Mouse (Mus musculus) small intestine, adult 2 months (tissue): ENCODE measurements around the gene Uaca. TPM values are rescaled to one million over a fixed set of nuclear protein-coding genes. Genes with fewer than 3 reads are reported as not detected.
A peak's percentile ranks its signal among the peaks of the same experiment; 100 is the strongest.
"Not testable (repeated sequence)": the region's sequence is repeated elsewhere in the genome, so short reads cannot be mapped to it uniquely, and the experiment has no call there.

ENCODE experiments used
- H3K27ac ChIP-seq: fragments of 200-500 bp; 2 replicates; pipeline ENCODE4 v1.5.1; 2012; ENCODE audit warnings: low read depth, low read length, control low read depth, inconsistent platforms; ENCODE audit not compliant: insufficient read depth
- H3K27me3 ChIP-seq: fragments of 200-500 bp; 2 replicates; pipeline ENCODE4 v1.6.1; 2012; ENCODE audit warnings: mild to moderate bottlenecking, moderate library complexity, low read length, inconsistent platforms; ENCODE audit not compliant: control insufficient read depth, insufficient read depth
- H3K36me3 ChIP-seq: fragments of 200-500 bp; 2 replicates; pipeline ENCODE4 v1.6.1; 2012; ENCODE audit warnings: mild to moderate bottlenecking, low read length, control low read depth, inconsistent platforms; ENCODE audit not compliant: control insufficient read depth, insufficient read depth
- H3K4me1 ChIP-seq: fragments of 200-500 bp; 2 replicates; pipeline ENCODE4 v1.6.1; 2012; ENCODE audit warnings: low read length, inconsistent platforms, mixed read lengths; ENCODE audit not compliant: control insufficient read depth, insufficient read depth, insufficient read length
- H3K4me3 ChIP-seq: fragments of 200-500 bp; 2 replicates; pipeline ENCODE4 v1.5.1; 2012; ENCODE audit warnings: low read depth, mild to moderate bottlenecking, control low read depth, inconsistent platforms, low read length, moderate library complexity
- CTCF ChIP-seq: fragments of 200-500 bp; IDR thresholded peaks from 2 replicates; pipeline ENCODE4 v1.5.1; 2012; ENCODE audit warnings: low read depth, mild to moderate bottlenecking, control low read depth, inconsistent platforms, low read length, moderate library complexity, mixed read lengths; ENCODE audit not compliant: insufficient replicate concordance, insufficient read length; ENCODE audit errors: extremely low read depth
- POLR2A ChIP-seq: fragments of 200-500 bp; IDR thresholded peaks from 2 replicates; pipeline ENCODE4 v1.6.1; 2012; ENCODE audit warnings: low read depth, mild to moderate bottlenecking, control low read depth, inconsistent platforms, low read length, moderate library complexity
- whole genome bisulfite sequencing: fragments of 180-500 bp; shearing (Covaris S2); methylation state at CpG from one replicate; pipeline ENCODE4 v1.1.7; 2018; 5-methylcytosine and 5-hydroxymethylcytosine counted together
- polyA plus RNA-seq: library from polyadenylated mRNA; depleted of rRNA; stranded (reverse); fragments of >200 nt; gene quantifications from 2 replicates; pipeline ENCODE4 v1.2.3, GENCODE M21; 2012

Uaca gene
- polyA plus RNA-seq, 1 experiment, result 23.3 TPM

DNA sequence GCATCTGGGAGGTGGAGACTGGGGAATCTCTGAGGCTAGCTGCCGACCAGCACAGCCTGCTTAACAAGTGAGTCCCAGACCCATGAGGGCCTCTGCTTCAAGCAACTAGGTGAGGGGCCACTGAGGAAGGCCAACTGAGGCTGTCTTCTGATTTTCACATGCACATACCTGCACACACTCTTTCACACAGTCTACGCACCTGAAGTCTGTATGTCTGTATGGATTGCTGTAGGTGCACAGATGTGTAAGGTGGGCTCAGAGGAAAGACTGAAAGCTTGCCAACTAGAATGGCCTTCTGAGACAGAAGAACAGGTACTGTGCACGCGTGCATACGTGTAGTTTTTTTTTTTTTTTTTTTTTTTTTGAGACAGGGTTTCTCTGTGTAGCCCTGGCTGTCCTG, 8.0 kb downstream of the Uaca start:
- WGBS, result 79% methylated on average over 5 of the region's 5 CpGs
- no peak for TF ChIP-seq CTCF
- TF ChIP-seq POLR2A, result no peak
- Histone ChIP-seq H3K27me3 (no peaks in the 10 kb centered on the region), H3K27ac (no peak overlapping the region), H3K4me3 (no peak overlapping the region), H3K36me3 (no peaks in the 10 kb centered on the region), H3K4me1 (peaks cover 23% of the 10 kb centered on the region)

DNA sequence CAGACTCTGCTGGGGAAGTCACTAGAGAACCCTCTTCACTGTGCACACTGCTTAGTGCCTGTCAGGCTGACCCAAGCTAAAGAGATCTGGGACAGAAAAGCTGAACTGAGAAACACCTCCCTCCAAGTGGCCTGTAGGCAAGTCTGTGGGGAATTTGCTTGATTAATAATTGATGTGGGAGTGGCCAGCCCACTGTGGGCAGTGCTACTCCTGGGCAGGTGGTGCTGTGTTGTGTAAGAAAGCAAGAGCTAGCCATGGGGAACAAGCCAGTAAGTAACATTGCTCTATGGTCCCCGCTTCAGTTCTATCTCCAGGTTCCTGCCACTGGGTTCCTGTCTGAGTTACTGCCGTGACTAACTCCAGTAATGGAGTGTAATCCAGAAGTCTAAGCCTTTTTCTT, 11.7 kb downstream of the Uaca start:
- no peak for TF ChIP-seq POLR2A
- TF ChIP-seq CTCF, result no peak
- no peaks in the 10 kb centered on the region for H3K36me3 ChIP-seq
- peaks cover 17% of the 10 kb centered on the region for H3K4me1 ChIP-seq
- H3K27ac ChIP-seq, result 0 out of 2 replicates have a peak overlapping the region, but pooled peaks have one; percentile 31
- 71% methylated on average over 2 of the region's 2 CpGs for WGBS
- H3K27me3 ChIP-seq, result no peaks in the 10 kb centered on the region
- no peak overlapping the region for H3K4me3 ChIP-seq

DNA sequence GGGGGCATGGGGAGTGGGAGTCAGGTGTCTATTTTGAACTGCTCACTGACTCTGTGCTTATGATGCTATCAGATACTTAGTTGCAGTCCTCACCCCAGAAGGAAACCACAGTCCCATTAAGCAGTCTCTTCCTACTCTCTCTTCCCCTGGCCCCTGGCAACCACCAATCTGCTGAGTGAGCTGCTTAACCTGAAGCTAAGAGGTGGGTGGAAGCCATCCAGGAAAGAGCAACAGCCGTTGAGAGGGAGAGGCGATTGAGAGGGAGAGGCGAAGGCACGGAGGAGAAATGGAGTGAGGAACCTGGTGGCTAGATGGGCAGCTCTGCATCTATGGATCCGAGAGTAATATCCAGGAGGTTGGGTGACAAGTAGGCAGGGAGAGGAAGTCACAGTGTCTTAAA, 13.7 kb downstream of the Uaca start:
- Histone ChIP-seq H3K36me3 (no peaks in the 10 kb centered on the region), H3K4me1 (peaks cover 14% of the 10 kb centered on the region; the same call in 1 of the 2 replicates), H3K4me3 (no peak overlapping the region), H3K27ac (no peak overlapping the region), H3K27me3 (no peaks in the 10 kb centered on the region)
- TF ChIP-seq CTCF, result no peak
- TF ChIP-seq POLR2A, result no peak
- 57% methylated on average over 5 of the region's 5 CpGs for WGBS

DNA sequence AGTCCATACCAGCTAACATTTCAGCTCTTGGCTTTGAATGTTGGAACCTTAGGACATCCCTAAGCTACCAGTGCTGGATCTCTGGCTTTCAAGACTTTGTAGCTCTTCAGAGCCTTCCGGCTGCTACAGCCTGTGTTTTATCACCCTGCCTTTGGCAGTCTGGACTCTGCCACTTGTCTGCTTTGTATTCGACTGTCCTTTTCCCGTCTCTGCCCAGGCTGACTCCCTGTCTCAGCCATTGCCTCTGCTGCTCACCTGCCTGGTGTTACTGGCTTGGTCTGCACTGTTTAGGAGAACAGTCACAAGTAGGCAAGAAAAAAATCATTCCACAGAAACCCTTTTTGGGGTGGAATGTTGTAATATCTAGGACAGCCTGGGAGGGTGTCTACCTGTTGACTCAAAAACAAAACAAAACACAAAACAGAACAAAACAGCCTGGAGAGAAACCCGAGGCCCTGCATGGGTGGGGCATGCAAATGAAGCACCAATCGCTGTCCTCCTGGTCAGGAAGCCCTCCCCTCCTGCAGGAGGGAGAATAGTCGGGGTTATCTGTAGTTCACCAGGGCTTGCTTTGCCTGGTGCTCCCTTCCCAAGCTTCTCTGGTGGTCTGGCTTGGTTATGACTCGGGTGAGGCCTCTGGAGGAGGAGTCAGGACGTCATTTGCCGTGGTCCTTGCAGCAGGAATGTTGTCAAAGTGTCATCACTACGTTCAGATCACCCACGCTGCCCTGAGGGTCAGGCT, 19.0 kb downstream of the Uaca start:
- TF ChIP-seq CTCF, result no peak
- peak; percentile 31; the same call in 1 of the 2 replicates for TF ChIP-seq POLR2A
- Histone ChIP-seq H3K27ac (peak overlapping the region; percentile 91), H3K4me3 (peak overlapping the region; percentile 63), H3K4me1 (peaks cover 15% of the 10 kb centered on the region; the same call in 1 of the 2 replicates), H3K27me3 (no peaks in the 10 kb centered on the region), H3K36me3 (no peaks in the 10 kb centered on the region)
- WGBS, result 4% methylated on average over 11 of the region's 11 CpGs

DNA sequence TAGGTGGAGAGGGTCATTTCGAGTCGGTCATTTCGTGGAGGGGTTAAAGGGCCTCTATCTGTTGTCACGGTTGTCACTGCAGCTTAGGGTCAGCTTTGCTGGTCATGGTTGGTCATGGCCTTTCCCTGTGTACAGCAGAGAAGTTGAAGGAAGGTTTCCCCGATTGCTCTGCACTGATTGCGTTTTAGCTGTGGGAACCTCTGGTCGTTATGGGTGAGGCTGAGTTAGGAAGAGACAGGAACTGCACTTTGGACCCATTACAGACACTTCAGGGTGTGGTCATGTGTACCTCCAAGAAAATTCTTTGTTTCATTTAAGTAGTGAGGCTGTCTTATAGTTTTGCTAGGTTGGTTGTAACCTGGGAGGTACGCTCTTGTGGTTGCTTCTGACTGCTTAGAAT, 21.2 kb downstream of the Uaca start:
- H3K4me1 ChIP-seq, result peaks cover 16% of the 10 kb centered on the region; the same call in 1 of the 2 replicates
- TF ChIP-seq POLR2A, result 0 out of 2 replicates have a peak, but pooled peaks have one; percentile 20
- no peak for TF ChIP-seq CTCF
- no peaks in the 10 kb centered on the region for H3K27me3 ChIP-seq
- H3K27ac ChIP-seq, result peak overlapping the region; percentile 93
- peak overlapping the region; percentile 33 for H3K4me3 ChIP-seq
- H3K36me3 ChIP-seq, result no peaks in the 10 kb centered on the region
- 29% methylated on average over 8 of the region's 8 CpGs for WGBS

DNA sequence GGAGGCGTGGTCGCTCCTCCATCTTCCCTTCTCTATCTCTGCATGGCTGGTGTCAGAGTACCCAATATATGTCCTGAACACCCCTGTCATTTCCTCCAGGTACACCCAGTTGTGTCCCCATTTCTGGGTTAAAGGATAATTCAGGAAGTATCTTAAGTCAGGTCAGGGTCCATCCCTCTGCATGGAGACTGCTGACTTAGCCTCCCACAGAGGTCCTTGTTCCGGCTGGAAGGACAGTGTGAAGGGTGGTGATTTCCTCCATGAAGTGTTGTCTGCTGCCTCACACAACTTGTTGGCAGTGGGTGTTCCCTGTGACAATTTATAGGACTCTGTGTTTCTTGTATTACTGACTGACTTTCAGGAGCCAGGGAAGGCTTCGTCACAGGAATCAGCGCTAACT, 23.2 kb downstream of the Uaca start:
- peak overlapping the region; percentile 72 for H3K27ac ChIP-seq
- H3K27me3 ChIP-seq, result no peaks in the 10 kb centered on the region
- H3K36me3 ChIP-seq, result 0 out of 2 replicates have a peak, but pooled peaks cover 2% of the 10 kb centered on the region
- 33% methylated on average over 5 of the region's 5 CpGs for WGBS
- peak overlapping the region; percentile 16; the same call in 1 of the 2 replicates for H3K4me3 ChIP-seq
- TF ChIP-seq POLR2A (no peak), CTCF (no peak)
- H3K4me1 ChIP-seq, result peaks cover 16% of the 10 kb centered on the region; the same call in 1 of the 2 replicates

DNA sequence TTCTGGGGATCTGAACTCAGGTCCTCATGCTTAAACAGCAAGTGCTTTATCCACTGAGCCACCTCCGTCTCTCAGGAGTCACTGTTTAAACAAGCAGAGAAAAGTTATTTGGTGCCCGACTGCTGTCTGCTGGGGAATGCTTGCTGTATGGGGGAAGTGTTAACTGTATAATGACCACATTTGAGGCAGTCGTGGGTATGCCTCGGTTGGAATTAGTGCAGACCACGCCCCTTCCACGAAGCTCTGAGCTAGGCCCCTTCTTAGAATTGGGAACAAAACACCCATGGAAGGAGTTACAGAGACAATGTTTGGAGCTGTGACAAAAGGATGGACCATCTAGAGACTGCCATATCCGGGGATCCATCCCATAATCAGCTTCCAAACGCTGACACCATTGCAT, 24.2 kb downstream of the Uaca start:
- H3K4me3 ChIP-seq, H3K36me3 ChIP-seq, H3K27me3 ChIP-seq: not testable (repeated sequence)
- Histone ChIP-seq H3K4me1 (peaks cover 13% of the 10 kb centered on the region; the same call in 1 of the 2 replicates), H3K27ac (peak overlapping the region; percentile 17)
- WGBS, result 27% methylated on average over 8 of the region's 8 CpGs

DNA sequence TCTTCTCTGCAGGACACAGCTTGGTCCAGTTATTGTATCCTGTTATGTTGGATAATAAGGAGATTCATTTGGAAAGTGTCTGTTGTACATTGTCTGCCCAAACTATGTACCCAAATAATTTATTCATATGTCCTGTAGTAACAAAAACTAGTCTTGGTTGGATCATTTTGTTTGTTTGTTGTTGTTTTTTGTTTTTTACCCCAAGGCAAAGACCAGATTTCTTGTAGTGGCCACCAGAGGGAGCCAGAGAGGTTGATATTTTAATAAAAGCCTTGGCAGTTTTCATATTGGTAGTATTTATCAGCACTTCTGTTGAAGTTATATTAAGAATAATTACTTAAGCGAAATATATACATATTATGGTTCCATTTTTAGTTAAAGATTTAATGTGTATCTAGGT, 25.0 kb downstream of the Uaca start:
- WGBS, result 22% methylated on average over 1 of the region's 1 CpGs
- Histone ChIP-seq H3K4me1 (peaks cover 11% of the 10 kb centered on the region; the same call in 1 of the 2 replicates), H3K27ac (no peak overlapping the region), H3K27me3 (no peaks in the 10 kb centered on the region), H3K36me3 (0 out of 2 replicates have a peak, but pooled peaks cover 2% of the 10 kb centered on the region), H3K4me3 (no peak overlapping the region)
- no peak for TF ChIP-seq CTCF
